Mouse (Mus musculus) liver, embryonic 16.5 days (tissue): ENCODE data around the gene Supt5. TPM values are rescaled to one million over a fixed set of nuclear protein-coding genes. Genes with fewer than 3 reads are reported as not detected.
"Not testable (repeated sequence)": the region's sequence is repeated elsewhere in the genome, so short reads cannot be mapped to it uniquely, and the experiment has no call there.

Experiments used
- ATAC-seq: fragments of 200-750 bp; cut with Nextera tagmentation; 2 replicates; pipeline ENCODE4 v1.8.0; 2017; ENCODE audit warnings: low read depth, mild to moderate bottlenecking, moderate number of reproducible peaks, moderate library complexity
- H3K27ac ChIP-seq: fragments of 300-500 bp; sonication (generic); 2 replicates; pipeline ENCODE4 v1.5.1; 2014; ENCODE audit warnings: mild to moderate bottlenecking, low read length
- H3K27me3 ChIP-seq: fragments of 300-500 bp; sonication (generic); 2 replicates; pipeline ENCODE4 v1.6.1; 2014; ENCODE audit warnings: low read depth, low read length, mixed read lengths; ENCODE audit not compliant: control insufficient read depth, insufficient read depth
- H3K36me3 ChIP-seq: fragments of 300-500 bp; sonication (generic); 2 replicates; pipeline ENCODE4 v1.6.1; 2014; ENCODE audit warnings: mild to moderate bottlenecking; ENCODE audit not compliant: control insufficient read depth, insufficient read depth
- H3K4me1 ChIP-seq: fragments of 300-500 bp; sonication (generic); 2 replicates; pipeline ENCODE4 v1.6.1; 2014; ENCODE audit warnings: low read depth, low read length, mixed read lengths; ENCODE audit not compliant: control insufficient read depth
- H3K4me2 ChIP-seq: fragments of 300-500 bp; sonication (generic); 2 replicates; pipeline ENCODE4 v1.6.1; 2014; ENCODE audit warnings: low read depth, low read length, mixed read lengths
- H3K4me3 ChIP-seq: fragments of 300-500 bp; sonication (generic); 2 replicates; pipeline ENCODE4 v1.5.1; 2014; ENCODE audit warnings: low read depth, mild to moderate bottlenecking, low read length
- H3K9ac ChIP-seq: fragments of 300-500 bp; sonication (generic); 2 replicates; pipeline ENCODE4 v1.6.1; 2014; ENCODE audit warnings: low read depth, low read length
- H3K9me3 ChIP-seq: fragments of 300-500 bp; sonication (generic); replicated peaks from 2 replicates; pipeline ENCODE4 v1.6.1; 2016; ENCODE audit warnings: low read length; ENCODE audit not compliant: control insufficient read depth
- WGBS: fragments of 180-500 bp; shearing (Covaris S2); extraction: QIAGEN DNeasy Blood & Tissue Kit; methylation state at CpG from one replicate; pipeline ENCODE4 v1.1.7; 2014; ENCODE audit not compliant: insufficient replicate concordance; 5-methylcytosine and 5-hydroxymethylcytosine counted together
- polyA plus RNA-seq: library from polyadenylated mRNA; unstranded; fragments of >200 nt; fragmentation: Nextera tagmentation; extraction: Ambion mirVana; gene quantifications from 2 replicates; pipeline ENCODE4 v1.2.1, GENCODE M21; 2015

Gene Supt5
- polyA plus RNA-seq, result 31.3 and 34.0 TPM in 2 replicates

DNA sequence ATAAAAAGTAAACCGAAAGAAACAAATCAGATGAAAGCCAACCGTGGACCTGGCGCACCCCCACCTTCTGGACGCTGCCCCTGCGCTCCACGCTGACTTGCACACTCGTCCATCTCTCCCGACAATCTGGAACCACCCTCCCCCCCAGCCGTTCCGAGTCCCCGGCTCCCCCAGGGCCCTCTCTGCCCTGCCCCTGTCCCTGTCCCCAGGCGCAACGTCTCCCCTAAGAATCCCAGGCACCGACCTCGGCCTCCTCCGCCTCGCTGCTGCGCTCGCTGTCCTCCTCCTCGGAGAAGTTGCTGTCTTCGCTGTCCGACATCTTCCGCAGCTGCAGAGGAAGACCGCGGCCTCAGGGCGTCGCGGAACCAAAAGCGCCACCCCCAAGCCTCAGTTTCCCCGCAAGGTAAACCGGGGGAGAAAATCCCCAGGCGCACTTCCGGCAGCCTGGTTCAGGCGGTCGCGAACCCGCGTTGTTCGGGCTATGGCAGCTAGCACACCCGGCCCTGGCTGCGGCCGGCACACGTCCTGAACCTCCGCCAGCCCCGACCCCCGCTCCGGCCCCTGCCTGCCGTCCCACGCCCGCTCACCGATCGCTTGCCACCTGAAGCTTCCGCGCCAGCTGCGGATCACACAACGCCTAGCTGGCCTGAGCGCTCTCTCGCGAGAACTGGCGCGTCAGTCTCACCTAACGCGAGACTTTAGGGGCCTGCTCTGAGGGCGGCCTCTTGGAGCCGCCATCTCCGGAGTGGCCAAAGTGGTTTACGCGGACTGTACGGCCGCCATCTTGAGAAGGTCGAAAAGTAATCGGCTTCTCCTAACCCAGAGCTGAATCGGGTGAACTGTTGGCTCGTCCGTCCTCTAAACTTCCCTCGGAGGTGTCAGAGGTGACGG is at the start of gene Supt5:
Gene Supt5, minus strand, starts transcription at position 639 of the 891 bp plus-strand sequence.
- no peaks in the 10 kb centered on the region for H3K9me3 ChIP-seq
- H3K36me3 ChIP-seq, result no peaks in the 10 kb centered on the region; the same call in 1 of the 2 replicates
- peak within 1 kb of the TSS; percentile 99 for H3K4me3 ChIP-seq
- H3K27me3 ChIP-seq, result no peaks in the 10 kb centered on the region
- H3K27ac ChIP-seq, result peak within 1 kb of the TSS; percentile 97
- WGBS, result under 1% methylated on average over 77 of the region's 77 CpGs
- peak within 1 kb of the TSS; percentile 87 for H3K4me2 ChIP-seq
- peak within 1 kb of the TSS; percentile 97 for H3K9ac ChIP-seq
- ATAC-seq, result peak; percentile 97
- H3K4me1 ChIP-seq, result peaks cover 26% of the 10 kb centered on the region

DNA sequence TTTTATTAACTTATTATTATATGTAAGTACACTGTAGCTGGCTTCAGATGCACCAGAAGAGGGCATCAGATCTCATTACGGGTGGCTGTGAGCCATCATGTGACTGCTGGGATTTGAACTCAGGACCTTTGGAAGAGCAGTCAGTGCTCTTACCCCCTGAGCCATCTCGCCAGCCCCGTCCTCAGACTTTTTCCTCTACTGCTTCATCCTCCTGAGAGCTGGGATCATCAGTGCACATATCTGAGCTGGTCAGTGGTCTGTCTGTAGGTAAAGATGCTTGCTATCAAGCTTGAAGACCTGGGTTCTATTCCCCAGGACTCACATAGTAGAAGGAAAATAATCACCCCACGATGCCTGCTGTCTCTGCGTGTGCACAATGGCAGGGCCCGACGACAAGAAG is 48.8 kb upstream of the Supt5 start:
- WGBS, result 73% methylated on average over 7 of the region's 7 CpGs
- H3K9ac ChIP-seq, H3K4me3 ChIP-seq, ATAC-seq, H3K4me2 ChIP-seq, H3K27ac ChIP-seq, H3K9me3 ChIP-seq, H3K27me3 ChIP-seq: not testable (repeated sequence)
- Histone ChIP-seq H3K36me3 (peaks cover 13% of the 10 kb centered on the region), H3K4me1 (peaks cover 46% of the 10 kb centered on the region)

DNA sequence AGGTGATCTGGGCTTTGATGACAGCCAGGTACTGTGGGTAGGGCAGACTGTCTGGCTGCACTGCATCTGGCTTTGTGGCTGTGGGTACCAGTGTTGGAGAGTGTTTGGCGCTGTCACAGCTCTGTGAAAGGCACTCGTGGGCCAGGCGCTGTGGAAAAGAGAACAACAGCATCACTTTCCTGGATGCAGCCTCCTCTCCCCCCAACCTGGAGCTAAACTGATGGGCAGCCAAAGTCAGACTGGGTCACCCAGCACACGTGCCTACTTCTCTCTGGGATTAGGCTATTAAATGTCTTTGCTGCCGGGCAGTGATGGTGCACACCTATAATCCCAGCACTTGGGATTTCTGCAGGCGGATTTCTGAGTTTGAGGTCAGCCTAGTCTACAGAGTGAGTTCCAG is 48.3 kb upstream of the Supt5 start:
- ATAC-seq, result not testable (repeated sequence)

DNA sequence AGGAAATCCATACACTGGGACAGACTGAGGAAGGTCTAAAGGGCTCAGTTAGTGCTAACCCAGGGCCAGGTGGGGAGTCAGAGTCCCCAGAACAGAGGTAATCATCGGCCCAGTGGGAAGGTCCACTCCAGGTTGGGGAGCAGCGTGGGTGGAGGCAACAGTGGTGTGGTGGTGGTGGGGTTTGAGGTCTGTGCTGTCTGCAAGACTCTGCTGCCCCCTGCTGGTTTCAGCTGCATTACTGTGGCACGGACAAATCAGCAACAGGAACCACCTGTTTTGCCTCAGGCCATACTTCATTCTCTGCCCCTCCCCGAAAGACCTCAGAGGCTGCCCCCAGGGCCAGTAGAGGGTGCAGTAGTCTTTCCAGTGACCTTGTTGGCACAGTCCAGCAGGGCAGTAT is 47.9 kb upstream of the Supt5 start:
- peak overlapping the region; percentile 84 for H3K27ac ChIP-seq

More for the DNA sequence above, 48.3 kb upstream of the Supt5 start:
- peaks cover 50% of the 10 kb centered on the region for H3K4me1 ChIP-seq
- peaks cover 13% of the 10 kb centered on the region for H3K36me3 ChIP-seq
- 60% methylated on average over 6 of the region's 6 CpGs for WGBS
- H3K27me3 ChIP-seq, H3K9me3 ChIP-seq, H3K4me2 ChIP-seq, H3K4me3 ChIP-seq, H3K27ac ChIP-seq, H3K9ac ChIP-seq: not testable (repeated sequence)

DNA sequence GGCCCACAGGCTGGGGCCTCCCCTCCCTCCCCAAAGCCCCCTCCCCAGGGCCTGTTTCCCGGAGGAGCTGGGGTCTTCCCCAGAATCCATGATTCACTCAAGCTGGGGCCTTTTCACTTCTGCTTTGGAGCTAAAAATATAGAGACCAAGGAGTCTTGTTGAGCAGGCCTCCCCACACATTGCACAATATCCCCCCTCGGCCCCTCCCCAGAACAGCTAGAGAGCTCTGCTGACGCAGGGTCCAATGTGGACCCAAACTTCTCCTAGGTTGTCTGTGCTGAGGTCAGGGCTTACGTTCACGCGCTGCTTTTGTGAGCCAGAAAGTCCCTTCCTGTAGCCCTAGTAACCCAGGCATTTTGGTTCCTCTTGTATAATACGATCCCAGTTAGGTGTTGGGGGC is 47.5 kb upstream of the Supt5 start:
- WGBS, result 47% methylated on average over 7 of the region's 7 CpGs
- H3K36me3 ChIP-seq, result peaks cover 13% of the 10 kb centered on the region
- no peak overlapping the region for H3K4me3 ChIP-seq
- peaks cover 50% of the 10 kb centered on the region for H3K4me1 ChIP-seq
- H3K4me2 ChIP-seq, result no peak overlapping the region
- 0 out of 2 replicates have a peak, but pooled peaks have one; percentile 3 for ATAC-seq
- H3K9ac ChIP-seq, result peak overlapping the region; percentile 12; the same call in 1 of the 2 replicates
- no peaks in the 10 kb centered on the region for H3K27me3 ChIP-seq
- peak overlapping the region; percentile 84 for H3K27ac ChIP-seq
- H3K9me3 ChIP-seq, result no peaks in the 10 kb centered on the region

More for the DNA sequence above, 47.9 kb upstream of the Supt5 start:
- Histone ChIP-seq H3K36me3 (peaks cover 13% of the 10 kb centered on the region), H3K9me3 (no peaks in the 10 kb centered on the region), H3K4me3 (no peak overlapping the region), H3K4me1 (peaks cover 50% of the 10 kb centered on the region), H3K4me2 (no peak overlapping the region), H3K27me3 (no peaks in the 10 kb centered on the region), H3K9ac (no peak overlapping the region; the same call in 1 of the 2 replicates)
- 4% methylated on average over 4 of the region's 4 CpGs for WGBS
- peak; percentile 44 for ATAC-seq

DNA sequence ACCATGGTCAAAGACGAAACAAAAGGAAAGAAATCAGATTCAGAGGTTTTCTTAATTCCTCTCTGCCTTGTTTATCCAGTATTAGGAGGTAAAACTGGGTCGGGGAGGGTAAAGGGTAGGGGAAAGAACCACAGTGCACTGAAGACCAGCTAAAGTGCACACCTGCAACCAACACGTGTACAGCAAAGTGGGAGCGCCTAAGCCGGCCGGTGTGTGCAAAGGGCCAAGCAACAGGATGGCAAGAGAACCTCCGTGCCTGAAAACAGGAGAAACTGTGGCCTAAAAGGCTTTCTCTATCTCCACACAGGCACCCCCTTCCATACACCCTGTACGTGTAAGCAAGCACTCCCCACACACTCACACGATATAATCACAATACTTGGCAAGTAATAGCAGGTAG is 46.6 kb upstream of the Supt5 start:
- Histone ChIP-seq H3K27ac (peak overlapping the region; percentile 84), H3K36me3 (peaks cover 9% of the 10 kb centered on the region), H3K9ac (no peak overlapping the region), H3K4me3 (no peak overlapping the region), H3K4me2 (0 out of 2 replicates have a peak overlapping the region, but pooled peaks have one; percentile 8), H3K9me3 (no peaks in the 10 kb centered on the region), H3K4me1 (peaks cover 58% of the 10 kb centered on the region), H3K27me3 (no peaks in the 10 kb centered on the region)
- ATAC-seq, result no peak
- WGBS, result 79% methylated on average over 9 of the region's 9 CpGs

DNA sequence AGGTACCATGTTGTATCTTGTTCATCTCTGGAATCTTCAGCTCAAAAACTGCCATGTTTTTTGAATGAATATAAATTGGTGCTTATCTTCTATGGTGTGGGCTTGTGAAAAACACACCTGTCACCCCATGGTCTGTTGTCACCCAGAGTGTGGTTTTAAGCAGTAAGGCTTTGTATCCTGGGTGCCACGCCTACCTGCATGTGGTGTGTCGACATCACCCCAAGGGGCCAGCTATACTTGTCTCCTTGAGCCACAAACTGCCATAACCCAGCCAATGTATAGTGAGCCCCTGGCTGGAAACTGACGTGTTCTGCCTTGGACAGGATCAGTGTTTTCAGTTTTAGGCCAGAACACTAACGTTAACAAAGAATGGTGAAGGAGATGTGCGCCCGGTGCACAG is 45.6 kb upstream of the Supt5 start:
- Histone ChIP-seq H3K4me3 (no peak overlapping the region), H3K4me1 (peaks cover 68% of the 10 kb centered on the region), H3K27ac (peak overlapping the region; percentile 97), H3K36me3 (peaks cover 6% of the 10 kb centered on the region; the same call in 1 of the 2 replicates), H3K9ac (no peak overlapping the region), H3K27me3 (no peaks in the 10 kb centered on the region), H3K9me3 (no peaks in the 10 kb centered on the region), H3K4me2 (no peak overlapping the region)
- ATAC-seq, result no peak
- WGBS, result 51% methylated on average over 6 of the region's 6 CpGs

DNA sequence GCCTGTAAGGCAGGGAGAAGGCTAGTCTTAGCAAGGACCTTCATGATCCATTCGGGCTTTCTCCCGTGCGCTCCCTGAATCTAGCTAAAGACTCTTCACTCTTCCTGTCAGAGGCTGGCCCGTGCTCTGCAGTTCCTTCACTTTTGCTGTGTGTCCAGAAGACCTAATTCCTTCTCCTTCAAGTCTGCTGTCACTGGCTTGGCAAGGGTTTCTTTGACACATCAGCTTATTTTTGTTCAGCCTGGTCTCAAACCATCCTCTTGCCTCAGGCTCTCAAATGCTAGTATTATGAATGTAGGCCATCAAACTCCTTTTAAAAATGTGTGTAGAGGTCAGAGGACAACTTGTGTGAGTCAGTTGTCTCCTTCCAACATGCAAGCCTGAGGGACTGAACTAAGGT is 45.1 kb upstream of the Supt5 start:
- Histone ChIP-seq H3K27ac (peak overlapping the region; percentile 97), H3K9me3 (no peaks in the 10 kb centered on the region), H3K9ac (peak overlapping the region; percentile 4; the same call in 1 of the 2 replicates), H3K4me1 (peaks cover 73% of the 10 kb centered on the region), H3K4me3 (no peak overlapping the region), H3K36me3 (peaks cover under 1% of the 10 kb centered on the region; the same call in 1 of the 2 replicates), H3K4me2 (peak overlapping the region; percentile 96; the same call in 1 of the 2 replicates), H3K27me3 (no peaks in the 10 kb centered on the region)
- WGBS, result 46% methylated on average over 4 of the region's 4 CpGs
- ATAC-seq, result no peak

DNA sequence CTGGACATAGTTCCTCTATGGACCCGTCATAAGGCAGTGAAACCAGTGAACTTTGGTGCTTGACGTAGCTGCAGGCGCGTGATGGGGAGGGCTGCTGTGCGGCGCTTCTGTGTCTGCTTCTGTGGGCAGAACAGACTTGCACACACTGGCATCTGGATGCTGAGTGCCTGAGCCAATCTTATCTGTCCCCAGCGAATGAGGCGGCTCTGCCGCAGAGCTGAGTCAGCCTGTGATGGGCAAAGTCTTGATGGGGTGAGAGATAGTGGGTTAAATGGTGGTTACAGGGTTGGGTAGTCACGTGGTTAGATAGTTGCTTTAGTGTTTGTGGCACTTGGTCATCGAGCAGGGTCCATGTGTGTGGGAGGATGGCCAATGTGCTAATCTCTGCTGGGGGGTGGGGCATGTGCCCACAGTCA is 44.4 kb upstream of the Supt5 start:
- H3K36me3 ChIP-seq, result no peaks in the 10 kb centered on the region; the same call in 1 of the 2 replicates
- peak overlapping the region; percentile 50 for H3K9ac ChIP-seq
- H3K27me3 ChIP-seq, result no peaks in the 10 kb centered on the region
- H3K4me3 ChIP-seq, result peak overlapping the region; percentile 58
- H3K27ac ChIP-seq, result peak overlapping the region; percentile 97
- ATAC-seq, result peak; percentile 64
- H3K9me3 ChIP-seq, result no peaks in the 10 kb centered on the region
- H3K4me2 ChIP-seq, result peak overlapping the region; percentile 96
- 0% methylated on average over 11 of the region's 11 CpGs for WGBS
- peaks cover 79% of the 10 kb centered on the region for H3K4me1 ChIP-seq
